Mouse (Mus musculus) thymus, postnatal 14 days (tissue): ENCODE results near the gene Mmp11.
"Not testable (repeated sequence)": the region's sequence is repeated elsewhere in the genome, so short reads cannot be mapped to it uniquely, and the experiment has no call there.

Source experiments
- DNase-seq: peaks from one replicate; pipeline ENCODE4 v3.0.0; 2021

The Mmp11 gene

GRCm38 (mm10) chr10:75895730-75896129 is 40.6 kb downstream of the Mmp11 start:
- DNase-seq: no peak

- no peak for DNase-seq
These were observed 41.7 kb downstream of the Mmp11 start for GRCm38 (mm10) chr10:75894601-75895000.

- DNase-seq: peak; percentile 95
These were observed 43.1 kb downstream of the Mmp11 start, which contains the start of gene Derl3 for GRCm38 (mm10) chr10:75893089-75893750. TSS of gene Derl3 (plus strand) at chr10:75893413.

GRCm38 (mm10) chr10:75889406-75890153 is 46.7 kb downstream of the Mmp11 start:
- no peak for DNase-seq

- DNase-seq: not testable (repeated sequence)
These were observed 48.8 kb downstream of the Mmp11 start for GRCm38 (mm10) chr10:75887504-75887903.

GRCm38 (mm10) chr10:75884742-75885141 is 51.6 kb downstream of the Mmp11 start:
- DNase-seq: no peak

- peak; percentile 70 for DNase-seq
These were observed 53.1 kb downstream of the Mmp11 start for GRCm38 (mm10) chr10:75883232-75883552.

GRCm38 (mm10) chr10:75882433-75883231 is 53.7 kb downstream of the Mmp11 start:
- no peak for DNase-seq

GRCm38 (mm10) chr10:75881578-75882432 is 54.5 kb downstream of the Mmp11 start:
- no peak for DNase-seq

GRCm38 (mm10) chr10:75880771-75881577 is 55.3 kb downstream of the Mmp11 start:
- no peak for DNase-seq

GRCm38 (mm10) chr10:75880351-75880750 is 55.9 kb downstream of the Mmp11 start:
- DNase-seq: no peak

GRCm38 (mm10) chr10:75878836-75879235 is 57.5 kb downstream of the Mmp11 start:
- DNase-seq: no peak

GRCm38 (mm10) chr10:75873543-75874170 is 62.6 kb downstream of the Mmp11 start:
- no peak for DNase-seq
